Mouse (Mus musculus) cerebellum, adult 2 months (tissue): ENCODE measurements around the gene Rreb1.

Source experiments
- CTCF ChIP-seq: fragments of 200-500 bp; IDR thresholded peaks from 2 replicates; pipeline ENCODE4 v1.5.1; 2011; ENCODE audit warnings: low read depth, mild to moderate bottlenecking, control low read depth, low read length, moderate library complexity, borderline replicate concordance; ENCODE audit not compliant: insufficient read depth
- POLR2A ChIP-seq: fragments of 200-500 bp; IDR thresholded peaks from 2 replicates; pipeline ENCODE4 v1.6.1; 2011; ENCODE audit warnings: low read length, control low read depth, borderline replicate concordance; ENCODE audit not compliant: insufficient read depth

- TF ChIP-seq CTCF, result no peak
- no peak for TF ChIP-seq POLR2A
Measured at GRCm38 (mm10) chr13:37803244-37803643, 25.0 kb downstream of the Rreb1 start.
